In genomic region chr1:64275865-64276264, GRCm38 (mm10) we compare ENCODE assay signal across 17 mouse cellular contexts.
"Had no signal": no experiment of that assay in that cellular context is flagged by ENCODE, and none has a peak within 500 bp of the region (broad histone marks: within the 10 kb centered on the region; RNA-seq: fewer than 3 reads in every experiment).

No protein-coding gene starts in this region.

- H3K27ac ChIP-seq: neural tube, embryonic 12.5 days; neural tube, embryonic 13.5 days; neural tube, embryonic 15.5 days; stomach, embryonic 15.5 days; stomach, postnatal 0 days had no signal

- DNase-seq: retina, postnatal 1 day; right cerebral cortex, adult 18-20 months; right cerebral cortex, postnatal 14 days; right cerebral cortex, postnatal 25 days; right cerebral cortex, postnatal 4 days; spleen, adult 18-20 months; thymus, adult 18-20 months; thymus, adult 2 months; thymus, postnatal 14 days; thymus, postnatal 25 days; thymus, postnatal 36 days; thymus, postnatal 4 days had no signal

- H3K4me2 ChIP-seq: neural tube, embryonic 12.5 days; neural tube, embryonic 13.5 days; neural tube, embryonic 15.5 days; stomach, embryonic 15.5 days had no signal

- H3K9me3 ChIP-seq: neural tube, embryonic 12.5 days; neural tube, embryonic 13.5 days; neural tube, embryonic 15.5 days; stomach, embryonic 15.5 days had no signal

- H3K36me3 ChIP-seq: neural tube, embryonic 12.5 days; neural tube, embryonic 13.5 days; neural tube, embryonic 15.5 days; stomach, embryonic 15.5 days had no signal

- H3K4me1 ChIP-seq: neural tube, embryonic 12.5 days; neural tube, embryonic 13.5 days; neural tube, embryonic 15.5 days; stomach, embryonic 15.5 days had no signal

- H3K9ac ChIP-seq: neural tube, embryonic 12.5 days; neural tube, embryonic 13.5 days; neural tube, embryonic 15.5 days; stomach, embryonic 15.5 days had no signal

- H3K27me3 ChIP-seq: neural tube, embryonic 12.5 days; neural tube, embryonic 13.5 days; neural tube, embryonic 15.5 days; stomach, embryonic 15.5 days had no signal

- H3K4me3 ChIP-seq: neural tube, embryonic 12.5 days; neural tube, embryonic 13.5 days; neural tube, embryonic 15.5 days; stomach, embryonic 15.5 days had no signal
